Mouse (Mus musculus): ENCODE results near the gene Nyap2. TPM values are rescaled to one million over a fixed set of nuclear protein-coding genes. Genes with fewer than 3 reads are reported as not detected.

Gene Nyap2
- polyA plus RNA-seq, 1 experiment from 2014 or later = not detected

GRCm38 (mm10) chr1:81145576-81145975, 68.8 kb downstream of the Nyap2 start:
- H3K27ac ChIP-seq (ENCODE audit: low read length) = no peak overlapping the region
- no peak for ATAC-seq (ENCODE audit: low read depth)

GRCm38 (mm10) chr1:81169245-81169644, 92.5 kb downstream of the Nyap2 start:
- no peak overlapping the region for H3K27ac ChIP-seq (ENCODE audit: low read length)
- H3K4me2 ChIP-seq (ENCODE audit: low read depth, low read length) = no peak overlapping the region
- H3K36me3 ChIP-seq (ENCODE audit: control insufficient read depth, insufficient read depth) = no peaks in the 10 kb centered on the region
- H3K27me3 ChIP-seq (ENCODE audit: control insufficient read depth, insufficient read depth, low read depth, low read length) = no peaks in the 10 kb centered on the region
- 57% methylated on average over 3 of the region's 3 CpGs for WGBS (ENCODE audit: insufficient replicate concordance)
- no peak for ATAC-seq (ENCODE audit: low read depth)
- no peak overlapping the region for H3K9ac ChIP-seq (ENCODE audit: low read depth, low read length)
- H3K4me1 ChIP-seq (ENCODE audit: control insufficient read depth, low read depth, low read length) = no peaks in the 10 kb centered on the region
- no peaks in the 10 kb centered on the region for H3K9me3 ChIP-seq (replicated peaks; ENCODE audit: control insufficient read depth, low read length)
- H3K4me3 ChIP-seq (ENCODE audit: low read depth, low read length) = no peak overlapping the region

More at GRCm38 (mm10) chr1:81145576-81145975, 68.8 kb downstream of the Nyap2 start:
- H3K4me1 ChIP-seq (ENCODE audit: control insufficient read depth, low read depth, low read length) = no peaks in the 10 kb centered on the region
- no peaks in the 10 kb centered on the region for H3K27me3 ChIP-seq (ENCODE audit: control insufficient read depth, insufficient read depth, low read depth, low read length)
- H3K9me3 ChIP-seq (replicated peaks; ENCODE audit: control insufficient read depth, low read length) = no peaks in the 10 kb centered on the region
- H3K4me3 ChIP-seq (ENCODE audit: low read depth, low read length) = no peak overlapping the region
- H3K4me2 ChIP-seq (ENCODE audit: low read depth, low read length) = no peak overlapping the region
- H3K9ac ChIP-seq (ENCODE audit: low read depth, low read length) = no peak overlapping the region
- no peaks in the 10 kb centered on the region for H3K36me3 ChIP-seq (ENCODE audit: control insufficient read depth, insufficient read depth)

GRCm38 (mm10) chr1:81172703-81173102, 96.0 kb downstream of the Nyap2 start:
- Histone ChIP-seq H3K4me2 (ENCODE audit: low read depth, low read length) (no peak overlapping the region), H3K27me3 (ENCODE audit: control insufficient read depth, insufficient read depth, low read depth, low read length) (no peaks in the 10 kb centered on the region)

GRCm38 (mm10) chr1:81173303-81173702, 96.6 kb downstream of the Nyap2 start:
- H3K9me3 ChIP-seq (replicated peaks; ENCODE audit: control insufficient read depth, low read length) = no peaks in the 10 kb centered on the region
- H3K27ac ChIP-seq (ENCODE audit: low read length) = no peak overlapping the region
- no peaks in the 10 kb centered on the region for H3K27me3 ChIP-seq (ENCODE audit: control insufficient read depth, insufficient read depth, low read depth, low read length)
- H3K4me1 ChIP-seq (ENCODE audit: control insufficient read depth, low read depth, low read length) = no peaks in the 10 kb centered on the region
- WGBS (ENCODE audit: insufficient replicate concordance) = 39% methylated on average over 1 of the region's 1 CpGs
- no peak for ATAC-seq (ENCODE audit: low read depth)
- H3K9ac ChIP-seq (ENCODE audit: low read depth, low read length) = no peak overlapping the region
- H3K4me2 ChIP-seq (ENCODE audit: low read depth, low read length) = no peak overlapping the region
- H3K4me3 ChIP-seq (ENCODE audit: low read depth, low read length) = no peak overlapping the region
- no peaks in the 10 kb centered on the region for H3K36me3 ChIP-seq (ENCODE audit: control insufficient read depth, insufficient read depth)

More at GRCm38 (mm10) chr1:81172703-81173102, 96.0 kb downstream of the Nyap2 start:
- no peak overlapping the region for H3K9ac ChIP-seq (ENCODE audit: low read depth, low read length)
- H3K4me1 ChIP-seq (ENCODE audit: control insufficient read depth, low read depth, low read length) = no peaks in the 10 kb centered on the region
- no peak overlapping the region for H3K27ac ChIP-seq (ENCODE audit: low read length)
- no peaks in the 10 kb centered on the region for H3K9me3 ChIP-seq (replicated peaks; ENCODE audit: control insufficient read depth, low read length)
- ATAC-seq (ENCODE audit: low read depth) = no peak
- H3K36me3 ChIP-seq (ENCODE audit: control insufficient read depth, insufficient read depth) = no peaks in the 10 kb centered on the region
- H3K4me3 ChIP-seq (ENCODE audit: low read depth, low read length) = no peak overlapping the region

GRCm38 (mm10) chr1:81179725-81180124, 103.0 kb downstream of the Nyap2 start:
- no peak for ATAC-seq (ENCODE audit: low read depth)
- H3K27ac ChIP-seq (ENCODE audit: low read length) = no peak overlapping the region

GRCm38 (mm10) chr1:81180686-81181085, 103.9 kb downstream of the Nyap2 start:
- no peaks in the 10 kb centered on the region for H3K9me3 ChIP-seq (replicated peaks; ENCODE audit: control insufficient read depth, low read length)
- no peak for ATAC-seq (ENCODE audit: low read depth)
- 52% methylated on average over 3 of the region's 3 CpGs for WGBS (ENCODE audit: insufficient replicate concordance)
- H3K4me2 ChIP-seq (ENCODE audit: low read depth, low read length) = no peak overlapping the region
- H3K27me3 ChIP-seq (ENCODE audit: control insufficient read depth, insufficient read depth, low read depth, low read length) = no peaks in the 10 kb centered on the region
- no peak overlapping the region for H3K27ac ChIP-seq (ENCODE audit: low read length)
- H3K36me3 ChIP-seq (ENCODE audit: control insufficient read depth, insufficient read depth) = no peaks in the 10 kb centered on the region
- H3K4me1 ChIP-seq (ENCODE audit: control insufficient read depth, low read depth, low read length) = no peaks in the 10 kb centered on the region
- no peak overlapping the region for H3K9ac ChIP-seq (ENCODE audit: low read depth, low read length)
- no peak overlapping the region for H3K4me3 ChIP-seq (ENCODE audit: low read depth, low read length)

More at GRCm38 (mm10) chr1:81179725-81180124, 103.0 kb downstream of the Nyap2 start:
- Histone ChIP-seq H3K4me2 (ENCODE audit: low read depth, low read length) (no peak overlapping the region), H3K4me1 (ENCODE audit: control insufficient read depth, low read depth, low read length) (no peaks in the 10 kb centered on the region), H3K9me3 (replicated peaks; ENCODE audit: control insufficient read depth, low read length) (no peaks in the 10 kb centered on the region), H3K4me3 (ENCODE audit: low read depth, low read length) (no peak overlapping the region), H3K9ac (ENCODE audit: low read depth, low read length) (no peak overlapping the region), H3K36me3 (ENCODE audit: control insufficient read depth, insufficient read depth) (no peaks in the 10 kb centered on the region), H3K27me3 (ENCODE audit: control insufficient read depth, insufficient read depth, low read depth, low read length) (no peaks in the 10 kb centered on the region)
- 63% methylated on average over 4 of the region's 4 CpGs for WGBS (ENCODE audit: insufficient replicate concordance)

GRCm38 (mm10) chr1:81209536-81209935, 132.8 kb downstream of the Nyap2 start:
- Histone ChIP-seq H3K9me3 (replicated peaks; ENCODE audit: control insufficient read depth, low read length) (no peaks in the 10 kb centered on the region), H3K9ac (ENCODE audit: low read depth, low read length) (no peak overlapping the region), H3K27me3 (ENCODE audit: control insufficient read depth, insufficient read depth, low read depth, low read length) (no peaks in the 10 kb centered on the region), H3K36me3 (ENCODE audit: control insufficient read depth, insufficient read depth) (no peaks in the 10 kb centered on the region), H3K4me2 (ENCODE audit: low read depth, low read length) (no peak overlapping the region), H3K27ac (ENCODE audit: low read length) (no peak overlapping the region), H3K4me3 (ENCODE audit: low read depth, low read length) (no peak overlapping the region), H3K4me1 (ENCODE audit: control insufficient read depth, low read depth, low read length) (no peaks in the 10 kb centered on the region)
- 61% methylated on average over 2 of the region's 2 CpGs for WGBS (ENCODE audit: insufficient replicate concordance)
- no peak for ATAC-seq (ENCODE audit: low read depth)

- Histone ChIP-seq H3K9me3 (replicated peaks; ENCODE audit: control insufficient read depth, low read length) (no peaks in the 10 kb centered on the region), H3K4me1 (ENCODE audit: control insufficient read depth, low read depth, low read length) (no peaks in the 10 kb centered on the region), H3K9ac (ENCODE audit: low read depth, low read length) (no peak overlapping the region), H3K4me3 (ENCODE audit: low read depth, low read length) (no peak overlapping the region), H3K36me3 (ENCODE audit: control insufficient read depth, insufficient read depth) (no peaks in the 10 kb centered on the region), H3K4me2 (ENCODE audit: low read depth, low read length) (no peak overlapping the region), H3K27me3 (ENCODE audit: control insufficient read depth, insufficient read depth, low read depth, low read length) (no peaks in the 10 kb centered on the region), H3K27ac (ENCODE audit: low read length) (no peak overlapping the region)
- WGBS (ENCODE audit: insufficient replicate concordance) = 54% methylated on average over 4 of the region's 4 CpGs
- ATAC-seq (ENCODE audit: low read depth) = no peak
Observed at GRCm38 (mm10) chr1:81211491-81211890, 134.7 kb downstream of the Nyap2 start.

GRCm38 (mm10) chr1:81219790-81220189, 143.0 kb downstream of the Nyap2 start:
- Histone ChIP-seq H3K9ac (ENCODE audit: low read depth, low read length) (no peak overlapping the region), H3K4me2 (ENCODE audit: low read depth, low read length) (no peak overlapping the region), H3K27ac (ENCODE audit: low read length) (no peak overlapping the region), H3K4me3 (ENCODE audit: low read depth, low read length) (no peak overlapping the region), H3K4me1 (ENCODE audit: control insufficient read depth, low read depth, low read length) (no peaks in the 10 kb centered on the region), H3K9me3 (replicated peaks; ENCODE audit: control insufficient read depth, low read length) (no peaks in the 10 kb centered on the region), H3K36me3 (ENCODE audit: control insufficient read depth, insufficient read depth) (no peaks in the 10 kb centered on the region), H3K27me3 (ENCODE audit: control insufficient read depth, insufficient read depth, low read depth, low read length) (no peaks in the 10 kb centered on the region)
- no peak for ATAC-seq (ENCODE audit: low read depth)
- WGBS (ENCODE audit: insufficient replicate concordance) = 27% methylated on average over 1 of the region's 1 CpGs

All from liver, embryonic 16.5 days (tissue).